Mouse (Mus musculus): ENCODE results near the gene Tnn. TPM values are rescaled to one million over a fixed set of nuclear protein-coding genes. Genes with fewer than 3 reads are reported as not detected.

Gene Tnn
- total and polyA plus RNA-seq, 3 experiments: 0.13 TPM; not detected in 2

DNA sequence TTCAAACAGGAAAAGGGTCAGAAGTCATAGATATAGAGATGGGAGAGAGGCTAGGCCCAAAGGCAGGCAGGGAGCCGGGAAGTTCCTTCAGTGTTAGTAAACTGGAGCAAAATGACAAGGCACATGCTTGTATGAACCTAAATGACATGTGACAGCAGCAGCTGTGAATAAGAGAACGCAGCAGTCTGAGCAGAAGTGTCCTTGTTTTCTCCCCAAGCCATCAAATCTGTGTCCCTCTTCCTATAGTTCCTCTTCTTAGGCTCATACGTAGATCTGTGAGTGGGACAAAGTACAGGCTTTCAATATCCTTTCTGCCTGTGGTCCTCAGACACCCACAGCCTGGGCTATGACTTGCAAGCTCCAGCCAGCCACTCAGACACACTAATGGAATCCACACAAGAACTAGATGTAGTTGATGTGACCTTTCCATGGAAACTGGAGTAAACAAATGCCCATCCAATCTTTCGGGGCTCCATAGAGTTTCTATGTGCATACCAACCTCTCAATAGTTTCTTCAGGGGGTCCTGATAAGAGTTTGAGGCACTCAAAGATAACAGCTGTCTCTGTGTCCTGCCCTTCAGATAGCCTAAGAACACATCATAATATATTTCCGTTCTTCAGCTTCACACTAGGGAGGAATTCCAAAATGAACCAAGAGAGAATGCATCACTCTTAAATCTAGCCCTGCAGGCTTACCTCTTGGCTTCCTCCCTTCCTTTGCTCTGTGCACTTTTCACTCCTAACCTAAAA, 104.1 kb downstream of the Tnn start:
- no peak overlapping the region for H3K27ac ChIP-seq (ENCODE audit: insufficient read depth, low read depth)
- TF ChIP-seq CHD1 (IDR thresholded peaks at IDR 0.05; ENCODE audit: low read depth, low read length) (no peak), RAD21 (IDR thresholded peaks at IDR 0.05; ENCODE audit: low read depth, low read length) (no peak), MAZ (IDR thresholded peaks at IDR 0.05; ENCODE audit: low read depth, low read length) (no peak), POLR2AphosphoS2 (IDR thresholded peaks at IDR 0.05; ENCODE audit: low read depth, low read length) (no peak), SIN3A (IDR thresholded peaks at IDR 0.05; ENCODE audit: low read length) (no peak), TCF12 (IDR thresholded peaks at IDR 0.05; ENCODE audit: low read depth, low read length) (no peak), UBTF (IDR thresholded peaks at IDR 0.05; ENCODE audit: low read depth, low read length) (no peak), MEF2A (IDR thresholded peaks at IDR 0.05; ENCODE audit: borderline replicate concordance, low read depth, low read length) (no peak), CTCF (conservative IDR thresholded peaks at IDR 0.05 in 1 of 2, IDR thresholded peaks at IDR 0.05 in 1 of 2; ENCODE audit: low read depth in 2 of 2, low read length in 2 of 2) (no peak), ETS1 (conservative IDR thresholded peaks at IDR 0.05; ENCODE audit: low read depth, low read length) (no peak), MAX (IDR thresholded peaks at IDR 0.05; ENCODE audit: low read length) (no peak), ZMIZ1 (IDR thresholded peaks at IDR 0.05; ENCODE audit: low read depth, low read length) (no peak), MAFK (IDR thresholded peaks at IDR 0.05; ENCODE audit: insufficient replicate concordance, low read length) (no peak), BHLHE40 (IDR thresholded peaks at IDR 0.05; ENCODE audit: low read depth, low read length) (no peak)
- no peak overlapping the region for H3K9ac ChIP-seq (ENCODE audit: insufficient read depth, low read depth)
- peaks cover 3% of the 10 kb centered on the region for H3K9me3 ChIP-seq (replicated peaks; ENCODE audit: low read length)
- DNase-seq (ENCODE audit: extremely low read depth): no peak
- no peak overlapping the region for H3K4me3 ChIP-seq (replicated peaks in 1 of 3; ENCODE audit: low read depth in 2 of 3, low read length in 2 of 3, poor library complexity in 1 of 3)
- peaks cover 0 to 14% of the 10 kb centered on the region in 2 experiments for H3K36me3 ChIP-seq (replicated peaks in 1 of 2; ENCODE audit: control insufficient read depth in 1 of 2, insufficient read depth in 1 of 2, low read length in 1 of 2)
- no peak overlapping the region for H3K4me2 ChIP-seq (ENCODE audit: insufficient read depth, low read depth, poor library complexity, severe bottlenecking)
- in situ Hi-C loops (cut with MboI; ENCODE audit: low pct_ligation_motif_present, low pct_unique_long_range_greater_than_20kb, low sequenced_read_pairs): no loop called here
- peaks cover 24% of the 10 kb centered on the region for H3K79me2 ChIP-seq (replicated peaks; ENCODE audit: control insufficient read depth, extremely low read depth, insufficient read depth, poor library complexity, severe bottlenecking)
- H3K27me3 ChIP-seq (replicated peaks): no peaks in the 10 kb centered on the region
- H3K4me1 ChIP-seq (ENCODE audit: control insufficient read depth in 1 of 2, insufficient read depth in 2 of 2): peaks cover 21 to 69% of the 10 kb centered on the region in 2 experiments
- dilution Hi-C loops (cut with MboI; ENCODE audit: extremely low pct_ligation_motif_present, extremely low pct_unique_long_range_greater_than_20kb, low sequenced_read_pairs): no loop called here

DNA sequence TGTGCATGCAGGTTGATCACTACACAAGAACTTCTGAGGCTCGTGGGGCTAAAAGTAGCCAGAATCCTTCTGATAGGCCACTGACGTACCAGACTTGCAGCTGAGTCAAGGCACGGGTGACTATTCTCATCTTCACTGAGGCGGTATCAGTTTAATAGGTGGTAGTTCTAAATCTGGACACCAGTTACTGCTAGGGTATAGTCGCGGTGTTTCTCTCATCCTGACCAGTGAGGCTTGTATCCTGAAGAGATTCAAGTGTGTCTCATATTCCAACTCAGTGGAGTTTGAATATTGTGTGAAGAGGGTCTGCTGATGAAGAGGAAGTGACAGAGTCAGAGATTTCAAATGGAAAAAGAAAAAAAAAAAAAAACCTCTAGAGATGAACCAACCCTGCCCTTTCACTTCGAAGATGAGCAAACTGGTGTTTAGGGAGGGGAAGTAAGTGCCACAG, 105.9 kb downstream of the Tnn start:
- H3K27me3 ChIP-seq (replicated peaks): no peaks in the 10 kb centered on the region
- dilution Hi-C loops (cut with MboI; ENCODE audit: extremely low pct_ligation_motif_present, extremely low pct_unique_long_range_greater_than_20kb, low sequenced_read_pairs) (no loop called here), in situ Hi-C loops (cut with MboI; ENCODE audit: low pct_ligation_motif_present, low pct_unique_long_range_greater_than_20kb, low sequenced_read_pairs) (no loop called here)
- peaks cover 8 to 59% of the 10 kb centered on the region in 2 experiments for H3K4me1 ChIP-seq (ENCODE audit: control insufficient read depth in 1 of 2, insufficient read depth in 2 of 2)
- peak; percentile 74 for DNase-seq (ENCODE audit: extremely low read depth)
- H3K79me2 ChIP-seq (replicated peaks; ENCODE audit: control insufficient read depth, extremely low read depth, insufficient read depth, poor library complexity, severe bottlenecking): peaks cover 21% of the 10 kb centered on the region
- peak overlapping the region; percentile 62 for H3K4me2 ChIP-seq (ENCODE audit: insufficient read depth, low read depth, poor library complexity, severe bottlenecking)
- H3K27ac ChIP-seq (ENCODE audit: insufficient read depth, low read depth): peak overlapping the region; percentile 80
- peak overlapping the region; percentile 16 to 72 (median 25) for H3K4me3 ChIP-seq (replicated peaks in 1 of 3; ENCODE audit: low read depth in 2 of 3, low read length in 2 of 3, poor library complexity in 1 of 3)
- H3K9ac ChIP-seq (ENCODE audit: insufficient read depth, low read depth): peak overlapping the region; percentile 21
- peaks cover 0 to 14% of the 10 kb centered on the region in 2 experiments for H3K36me3 ChIP-seq (replicated peaks in 1 of 2; ENCODE audit: control insufficient read depth in 1 of 2, insufficient read depth in 1 of 2, low read length in 1 of 2)
- peaks cover 3% of the 10 kb centered on the region for H3K9me3 ChIP-seq (replicated peaks; ENCODE audit: low read length)
- TF ChIP-seq ZC3H11A (IDR thresholded peaks at IDR 0.05; ENCODE audit: low read depth, low read length) (no peak), TCF12 (IDR thresholded peaks at IDR 0.05; ENCODE audit: low read depth, low read length) (peak; percentile 95), ETS1 (conservative IDR thresholded peaks at IDR 0.05; ENCODE audit: low read depth, low read length) (peak; percentile 96), ZKSCAN1 (IDR thresholded peaks at IDR 0.05; ENCODE audit: borderline replicate concordance, low read depth, low read length) (no peak; the same call in 1 of the 2 replicates), ZNF384 (IDR thresholded peaks at IDR 0.05; ENCODE audit: low read depth, low read length) (peak; percentile 100), SIN3A (IDR thresholded peaks at IDR 0.05; ENCODE audit: low read length) (peak; percentile 93), JUND (conservative IDR thresholded peaks at IDR 0.05; ENCODE audit: low read depth, low read length) (peak; percentile 94), GABPA (IDR thresholded peaks at IDR 0.05; ENCODE audit: insufficient replicate concordance, low read depth, low read length) (no peak), JUN (IDR thresholded peaks at IDR 0.05; ENCODE audit: insufficient read depth, low read depth, low read length) (peak; percentile 94), CTCF (conservative IDR thresholded peaks at IDR 0.05 in 1 of 2, IDR thresholded peaks at IDR 0.05 in 1 of 2; ENCODE audit: low read depth in 2 of 2, low read length in 2 of 2) (no peak), POLR2A (IDR thresholded peaks at IDR 0.05; ENCODE audit: low read depth, low read length) (peak; percentile 28; the same call in 1 of the 2 replicates), CHD2 (IDR thresholded peaks at IDR 0.05; ENCODE audit: low read length) (peak; percentile 85), MYC (IDR thresholded peaks at IDR 0.05; ENCODE audit: low read depth, low read length) (no peak), EP300 (IDR thresholded peaks at IDR 0.05; ENCODE audit: low read length) (peak; percentile 99), E2F4 (IDR thresholded peaks at IDR 0.05; ENCODE audit: insufficient replicate concordance, low read depth, low read length) (peak; percentile 69; the same call in 1 of the 2 replicates), RCOR1 (conservative IDR thresholded peaks at IDR 0.05; ENCODE audit: low read depth, low read length) (peak; percentile 98), MAZ (IDR thresholded peaks at IDR 0.05; ENCODE audit: low read depth, low read length) (peak; percentile 87), TBP (conservative IDR thresholded peaks at IDR 0.05; ENCODE audit: low read depth, low read length) (peak; percentile 56), UBTF (IDR thresholded peaks at IDR 0.05; ENCODE audit: low read depth, low read length) (no peak; the same call in 1 of the 2 replicates), HCFC1 (IDR thresholded peaks at IDR 0.05; ENCODE audit: low read depth, low read length) (peak; percentile 44; the same call in 1 of the 2 replicates), ELF1 (IDR thresholded peaks at IDR 0.05; ENCODE audit: low read depth, low read length) (peak; percentile 61), SMC3 (IDR thresholded peaks at IDR 0.05; ENCODE audit: low read depth, low read length) (0 out of 2 replicates have a peak, but pooled peaks have one; percentile 10)
